Mouse (Mus musculus): ENCODE results near the gene Zfp180.
"Not testable (repeated sequence)": the region's sequence is repeated elsewhere in the genome, so short reads cannot be mapped to it uniquely, and the experiment has no call there.

The Zfp180 gene
- long read RNA-seq, experiment 1, partial matches to known transcripts: 0 of 7 reads
- long read RNA-seq, experiment 1, other reads (novel, unspliced or antisense): 4 of 7 reads
- long read RNA-seq, experiment 2, partial matches to known transcripts: 0 of 5 reads
- long read RNA-seq, experiment 2, other reads (novel, unspliced or antisense): 3 of 5 reads

- intact Hi-C loops (cut with DNase I): loop anchor here (5.0 to 10.0 kb wide), 2 partner anchors 50 to 213 kb away; partner anchors contain the start of gene Zfp235
Observed at GRCm38 (mm10) chr7:24081634-24082431, at the start of gene Zfp180. Gene Zfp180, plus strand, starts transcription at chr7:24081924.

GRCm38 (mm10) chr7:24052660-24053304, 28.9 kb upstream of the Zfp180 start, which contains the start of gene Vmn1r183:
Gene Vmn1r183, plus strand, starts transcription at chr7:24053254.
- intact Hi-C loops (cut with DNase I): no loop called here

- intact Hi-C loops (cut with DNase I): not testable (repeated sequence)
Observed at GRCm38 (mm10) chr7:24074424-24074823, 7.3 kb upstream of the Zfp180 start.

- intact Hi-C loops (cut with DNase I): loop anchor here (5.0 to 10.0 kb wide), 2 partner anchors 50 to 212 kb away; partner anchors contain the start of gene Zfp235
Observed at GRCm38 (mm10) chr7:24082457-24083235, 922 bp downstream of the Zfp180 start.

DNA sequence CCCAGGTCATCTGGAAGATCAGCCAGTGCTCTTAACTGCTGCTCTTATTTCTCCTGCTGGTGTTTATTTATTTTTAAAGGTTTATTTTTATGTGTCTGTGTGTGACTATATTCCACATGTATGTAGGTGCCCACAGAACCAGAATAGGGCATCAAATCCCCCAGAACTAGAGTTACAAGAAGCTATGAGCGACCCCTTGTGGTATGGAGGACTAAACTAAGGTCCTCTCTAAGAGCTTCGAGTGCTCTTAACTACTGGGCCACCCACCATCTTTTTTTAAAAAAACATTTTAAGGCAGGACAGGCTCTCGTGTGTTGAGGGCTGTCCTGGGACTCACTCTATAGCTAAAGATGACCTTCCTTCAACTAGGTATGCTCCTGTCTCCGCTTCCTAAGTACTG, 5.1 kb downstream of the Zfp180 start:
- intact Hi-C loops (cut with DNase I): loop anchor here (10.0 kb wide), 1 partner anchor 208 kb away; no protein-coding TSS in a partner anchor

- intact Hi-C loops (cut with DNase I): loop anchor here (10.0 kb wide), 1 partner anchor 207 kb away; no protein-coding TSS in a partner anchor
Observed at GRCm38 (mm10) chr7:24087485-24088125, 5.9 kb downstream of the Zfp180 start.

- intact Hi-C loops (cut with DNase I): no loop called here
Observed at GRCm38 (mm10) chr7:24104403-24104802, 22.7 kb downstream of the Zfp180 start.

- intact Hi-C loops (cut with DNase I): no loop called here
Observed at GRCm38 (mm10) chr7:24105144-24105703, 23.5 kb downstream of the Zfp180 start.

DNA sequence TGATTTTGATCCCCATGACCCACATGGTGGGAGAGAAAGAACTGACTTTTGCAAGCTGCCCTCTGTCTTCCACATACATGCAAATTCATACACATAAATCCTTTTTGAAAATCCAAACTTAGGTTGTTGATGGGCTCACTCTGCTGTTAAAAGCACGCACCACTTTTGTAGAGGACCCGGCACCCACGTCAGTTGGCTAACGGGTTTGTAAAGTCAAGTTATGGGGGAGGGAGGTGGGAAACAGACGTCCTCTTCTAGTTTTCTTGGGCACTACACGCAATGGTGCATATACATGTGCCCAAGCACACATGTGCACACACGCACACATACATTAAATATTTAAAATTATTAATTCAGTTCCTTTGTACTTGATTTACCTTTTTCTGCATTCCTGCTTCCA, 29.1 kb downstream of the Zfp180 start:
- intact Hi-C loops (cut with DNase I): loop anchor here (10.0 kb wide), 1 partner anchor 184 kb away; no protein-coding TSS in a partner anchor

- intact Hi-C loops (cut with DNase I): loop anchor here (10.0 kb wide), 1 partner anchor 183 kb away; no protein-coding TSS in a partner anchor
Observed at GRCm38 (mm10) chr7:24111772-24112155, 30.0 kb downstream of the Zfp180 start.

GRCm38 (mm10) chr7:24112156-24112856, 30.6 kb downstream of the Zfp180 start, which contains the start of gene Zfp112:
Gene Zfp112, plus strand, starts transcription at chr7:24112314.
- intact Hi-C loops (cut with DNase I): loop anchor here (10.0 kb wide), 1 partner anchor 182 kb away; no protein-coding TSS in a partner anchor

DNA sequence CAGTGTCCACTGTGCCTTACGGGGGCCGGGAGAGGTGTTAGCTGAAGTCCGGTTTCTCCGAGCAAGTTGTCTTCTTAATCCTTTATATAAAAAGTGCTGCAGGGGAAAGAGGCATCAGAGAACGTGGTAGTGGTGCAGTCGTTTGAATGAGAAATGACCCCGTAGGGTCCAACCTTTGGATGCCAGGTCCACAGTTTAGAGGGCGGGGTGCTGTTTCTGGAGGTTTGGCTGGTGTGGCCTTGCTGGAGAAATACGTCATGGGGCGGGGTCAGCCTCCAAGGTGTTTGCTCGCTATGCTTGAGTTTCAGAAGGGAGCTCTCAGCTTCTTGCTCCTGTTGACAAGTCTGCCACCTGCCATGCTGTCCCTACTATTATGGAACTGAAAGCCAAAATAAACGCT, 31.3 kb downstream of the Zfp180 start:
- intact Hi-C loops (cut with DNase I): loop anchor here (10.0 kb wide), 1 partner anchor 182 kb away; no protein-coding TSS in a partner anchor

DNA sequence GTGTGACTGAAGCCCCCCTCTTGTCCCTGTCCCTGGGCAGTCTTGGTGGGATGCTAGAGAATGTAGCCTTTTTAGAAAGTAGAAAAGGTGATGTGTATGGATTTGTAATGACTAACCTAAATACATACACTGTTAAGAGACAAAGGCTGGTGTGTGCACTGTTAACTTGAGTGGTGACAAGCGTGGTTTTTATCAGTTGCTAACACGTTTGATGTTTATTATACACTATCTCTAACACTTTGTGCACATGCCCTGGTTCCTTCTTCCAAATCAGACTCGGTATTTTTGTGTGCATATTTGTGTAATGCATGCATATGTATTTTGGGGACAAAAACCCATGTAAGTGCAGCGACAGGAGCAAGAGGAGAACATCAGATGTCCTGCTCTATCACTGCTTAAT, 34.9 kb downstream of the Zfp180 start:
- intact Hi-C loops (cut with DNase I): loop anchor here (10.0 kb wide), 1 partner anchor 178 kb away; no protein-coding TSS in a partner anchor

- intact Hi-C loops (cut with DNase I): loop anchor here (5.0 kb wide), 2 partner anchors 51 to 119 kb away; partner anchors contain the start of genes Zfp108 and Zfp180
Observed at GRCm38 (mm10) chr7:24133425-24133995, 51.8 kb downstream of the Zfp180 start.

- intact Hi-C loops (cut with DNase I): loop anchor here (5.0 kb wide), 2 partner anchors 52 to 118 kb away; partner anchors contain the start of genes Zfp108 and Zfp180
Observed at GRCm38 (mm10) chr7:24133996-24134828, 52.5 kb downstream of the Zfp180 start, which contains the start of gene Zfp235. Gene Zfp235, plus strand, starts transcription at chr7:24134169.

GRCm38 (mm10) chr7:24142566-24142965, 60.8 kb downstream of the Zfp180 start:
- intact Hi-C loops (cut with DNase I): no loop called here

- intact Hi-C loops (cut with DNase I): no loop called here
Observed at GRCm38 (mm10) chr7:24153272-24153671, 71.5 kb downstream of the Zfp180 start.
